Mouse (Mus musculus) retina, adult 2 months (tissue): ENCODE results near the gene Pbx1.

ENCODE experiments used
- DNase-seq: peaks from one replicate; pipeline ENCODE4 v3.0.0-alpha.2; 2012; ENCODE audit warnings: low read depth, low spot score

Gene Pbx1

DNA sequence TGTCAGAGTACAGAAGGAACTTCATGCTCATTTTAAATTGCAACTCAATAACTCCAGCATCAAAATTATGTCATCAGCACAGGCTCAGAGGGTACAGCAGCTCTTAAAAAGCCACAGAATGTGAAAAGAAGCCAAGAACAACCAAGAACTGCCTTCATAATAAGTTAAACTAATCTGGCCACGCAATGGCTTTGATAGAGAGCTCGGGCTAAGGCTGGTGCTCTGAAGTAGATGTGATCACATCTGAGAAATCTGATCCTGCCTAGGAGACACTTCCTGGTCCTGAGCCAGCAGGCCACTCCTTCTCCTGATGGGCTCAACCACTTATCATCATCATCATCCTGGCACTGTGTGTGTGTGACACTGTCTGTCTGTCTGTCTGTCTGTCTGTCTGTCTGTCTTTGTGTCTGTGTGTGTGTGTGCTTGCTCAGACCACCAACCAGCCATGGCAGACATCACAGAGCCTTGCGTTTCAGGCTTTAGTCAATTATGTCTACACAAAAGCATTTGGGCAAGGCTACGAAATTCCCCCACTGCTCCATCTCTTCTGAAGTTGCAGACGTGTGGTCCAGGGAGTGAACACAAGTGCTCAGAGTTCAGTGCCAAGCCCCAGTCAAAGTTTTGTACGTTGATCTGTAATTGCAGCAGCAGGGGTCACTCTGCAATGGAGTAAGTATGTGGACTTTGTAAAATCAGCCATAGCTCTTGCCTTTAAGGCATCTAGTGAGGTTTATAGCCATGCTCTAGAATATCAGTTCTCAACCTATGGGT is 203.1 kb downstream of the Pbx1 start:
- no peak for DNase-seq

DNA sequence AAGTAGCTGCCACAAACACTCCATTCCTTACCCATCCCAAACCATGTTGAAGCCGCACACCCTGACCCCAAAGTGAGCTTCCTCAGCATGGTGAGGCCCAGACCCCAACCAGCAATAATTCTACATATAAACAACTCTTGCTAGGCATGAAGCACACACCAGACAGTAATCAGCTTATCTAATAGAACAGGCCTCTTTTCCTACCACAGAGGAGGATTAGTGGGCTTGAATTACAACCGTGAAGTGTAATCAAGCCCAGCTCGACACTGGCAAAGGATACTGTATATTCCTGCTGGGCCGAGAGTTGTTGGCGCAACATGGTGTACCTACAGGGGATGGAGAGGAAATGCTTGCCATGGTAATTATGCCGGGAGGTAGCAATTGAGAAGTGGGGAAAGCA is 205.9 kb downstream of the Pbx1 start:
- peak; percentile 51 for DNase-seq

DNA sequence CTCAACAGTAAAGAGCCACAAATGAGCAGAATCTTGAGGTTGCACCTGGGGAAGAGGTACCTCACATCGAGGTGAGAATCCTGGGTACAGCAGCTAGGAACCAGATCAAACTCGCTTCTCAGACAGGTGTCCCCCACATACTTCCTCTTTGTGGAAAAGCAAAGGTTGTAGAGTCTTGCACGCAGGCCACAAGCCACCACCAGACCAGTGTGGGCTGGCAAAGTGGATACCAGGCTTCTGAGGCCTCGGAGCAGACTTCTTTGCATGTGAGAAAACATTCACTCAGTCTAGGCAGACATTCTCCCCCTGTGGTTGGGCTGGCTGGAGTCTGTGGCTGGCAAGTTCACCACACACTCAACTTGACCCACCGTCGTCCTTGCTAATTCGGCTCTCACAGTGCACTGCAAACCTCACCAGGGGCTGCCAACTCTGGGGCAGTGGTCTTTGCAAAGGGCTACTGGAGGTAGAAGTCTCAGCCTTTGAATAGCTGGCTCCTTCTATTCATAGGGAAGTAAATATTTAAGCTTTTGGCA is 206.4 kb downstream of the Pbx1 start:
- DNase-seq: no peak

DNA sequence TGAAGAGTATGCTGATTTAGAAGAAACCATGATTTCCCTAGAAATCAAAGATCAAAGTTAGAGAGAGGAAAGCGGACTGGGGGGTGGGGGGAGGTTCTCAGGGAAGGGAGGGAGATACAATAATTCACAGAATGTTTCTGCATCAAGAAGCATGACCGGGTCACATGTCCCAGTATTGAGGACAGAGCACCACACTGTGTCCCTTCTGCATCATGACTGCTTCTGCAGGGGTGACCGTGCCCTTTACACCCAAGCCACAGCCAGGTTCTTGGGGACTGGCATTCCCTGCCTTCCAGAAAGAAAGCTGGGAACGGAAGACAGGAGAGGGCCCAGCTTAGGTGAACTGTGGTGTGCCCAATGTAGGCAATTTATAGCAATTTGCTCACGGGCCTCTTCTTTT is 207.9 kb downstream of the Pbx1 start:
- DNase-seq: no peak

DNA sequence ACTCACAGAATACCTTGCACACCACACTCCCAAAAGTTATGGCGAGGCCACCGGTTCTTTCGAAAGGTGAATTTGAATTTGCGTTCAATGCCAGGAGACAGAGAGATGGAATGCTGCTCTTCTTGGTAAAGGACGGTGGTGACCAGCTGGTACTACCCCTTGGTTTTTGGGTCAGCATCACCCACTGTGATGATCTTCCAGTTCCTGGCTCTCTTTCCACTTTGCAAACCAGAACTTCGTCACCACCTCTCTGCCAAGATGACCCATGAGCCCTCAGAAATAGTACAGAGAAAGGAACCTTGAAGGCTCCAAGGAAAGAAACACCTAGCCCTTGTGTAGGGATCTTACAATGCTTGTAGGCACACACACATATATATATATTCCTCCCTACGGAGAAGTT is 209.3 kb downstream of the Pbx1 start:
- DNase-seq: no peak

DNA sequence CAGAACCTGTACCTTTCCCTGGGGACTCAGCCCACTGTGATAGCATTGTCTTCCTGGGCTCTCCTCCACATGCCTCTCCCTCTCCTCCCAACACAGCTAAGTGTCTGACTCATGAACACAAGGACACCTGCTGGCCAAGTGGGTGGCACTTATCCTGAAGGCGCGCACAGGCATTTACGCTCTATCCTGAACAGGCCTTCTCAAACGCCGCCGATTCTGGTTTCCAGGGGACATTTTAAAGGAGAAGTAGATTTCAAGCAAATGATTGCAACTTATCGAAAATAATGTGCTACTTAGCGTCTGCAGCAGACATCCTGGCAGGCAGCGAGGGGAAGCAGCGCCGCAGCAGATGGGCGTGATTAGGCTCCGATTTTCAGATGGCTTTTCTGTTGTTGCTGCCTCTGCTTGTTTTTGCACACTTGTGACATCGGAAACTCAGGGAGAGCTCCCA is 211.0 kb downstream of the Pbx1 start:
- no peak for DNase-seq

DNA sequence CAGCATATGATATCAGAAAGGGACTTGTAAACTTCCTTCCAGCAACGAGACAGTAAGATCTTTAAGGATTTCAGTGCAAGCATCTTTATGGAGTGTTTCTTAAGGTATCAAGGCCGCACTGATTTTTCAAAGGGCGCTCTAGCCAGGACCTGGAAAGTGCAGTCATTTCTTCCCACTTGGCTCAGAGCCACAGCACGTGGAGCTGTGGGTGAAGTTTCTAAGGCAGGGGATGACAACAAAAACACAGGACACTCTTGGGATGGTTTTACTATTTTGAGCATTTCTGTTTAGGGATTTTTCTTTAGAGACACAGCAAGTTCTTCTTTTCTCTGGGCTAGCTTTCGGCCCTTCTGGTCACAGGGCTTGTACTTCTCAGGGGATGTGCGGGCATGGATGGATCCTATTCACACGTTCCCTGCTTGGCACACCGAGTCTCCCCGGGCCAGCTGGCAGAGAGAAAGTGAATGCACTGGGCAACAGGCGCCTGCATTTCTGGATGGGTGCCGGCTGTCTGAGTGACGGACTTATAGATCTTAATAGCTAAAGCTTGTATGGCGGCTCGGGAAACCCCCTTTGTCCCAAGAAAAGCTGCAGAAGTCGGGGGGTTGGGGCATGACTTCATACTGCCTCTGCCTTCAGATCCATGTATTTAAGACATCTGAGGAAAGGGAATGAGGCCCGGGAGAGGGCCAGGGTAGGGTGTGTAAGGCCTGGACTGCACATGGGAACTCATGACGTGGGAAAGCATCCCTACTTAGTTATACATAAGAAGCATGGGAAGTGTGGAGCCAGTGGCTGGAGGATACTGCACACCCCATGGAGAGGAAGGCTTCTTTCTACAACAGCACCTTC is 215.9 kb downstream of the Pbx1 start:
- no peak for DNase-seq

DNA sequence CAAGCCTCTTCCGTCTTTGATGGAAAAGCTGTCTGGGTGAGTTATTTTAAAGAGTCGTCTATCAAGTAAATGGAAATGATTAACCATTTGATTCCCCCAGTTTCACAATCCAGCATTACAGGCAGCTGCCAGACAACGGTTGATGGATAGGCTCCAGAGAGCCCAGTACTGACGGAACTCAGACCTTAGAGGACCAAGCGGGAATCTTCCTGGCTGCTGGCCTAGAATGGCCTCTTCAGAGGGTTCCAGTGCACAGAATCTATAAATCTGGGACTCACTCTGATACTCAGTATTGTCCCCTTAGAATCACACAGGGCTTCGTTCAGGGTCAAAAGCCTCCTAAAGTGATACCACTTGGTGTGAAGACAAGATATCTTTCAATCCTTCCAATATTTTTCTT is 216.6 kb downstream of the Pbx1 start:
- no peak for DNase-seq

DNA sequence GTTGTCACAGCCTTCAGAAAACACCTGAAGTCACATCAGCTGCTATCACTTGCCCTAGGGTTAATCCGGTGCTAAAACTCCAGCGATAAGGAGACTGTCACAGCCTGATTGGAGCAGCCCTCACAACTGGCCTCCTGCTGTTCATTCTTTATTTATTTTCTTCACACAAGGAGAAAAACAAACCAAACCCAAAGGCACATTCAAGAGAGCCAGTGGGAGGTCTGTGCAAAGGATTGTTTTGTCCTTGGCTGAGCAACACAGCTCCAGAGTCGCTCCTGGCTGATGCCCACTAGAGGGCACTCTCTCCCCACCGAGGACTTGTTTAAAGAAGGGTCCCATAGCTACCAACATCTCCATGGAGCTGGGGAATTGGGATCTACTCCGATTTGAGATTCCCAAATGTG is 218.0 kb downstream of the Pbx1 start:
- DNase-seq: peak; percentile 50

DNA sequence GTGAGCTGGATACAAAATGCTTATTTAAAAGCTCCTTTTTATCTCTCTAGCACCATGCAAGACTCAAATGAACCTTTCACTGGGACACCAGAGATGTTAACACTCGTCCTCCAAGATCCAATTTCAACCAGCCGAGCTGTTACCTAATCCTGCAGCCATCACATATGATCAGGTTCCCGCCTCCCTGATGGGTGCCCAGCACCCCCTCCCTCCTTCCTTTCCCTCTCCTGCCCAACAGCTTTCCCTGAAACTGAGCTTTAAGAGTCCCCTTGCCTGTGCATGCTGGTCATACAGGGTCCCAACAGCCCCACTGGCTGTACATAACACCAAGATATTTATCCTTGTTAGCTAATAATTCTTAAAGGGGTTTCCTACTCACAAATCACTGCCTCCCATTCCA is 218.5 kb downstream of the Pbx1 start:
- DNase-seq: no peak

DNA sequence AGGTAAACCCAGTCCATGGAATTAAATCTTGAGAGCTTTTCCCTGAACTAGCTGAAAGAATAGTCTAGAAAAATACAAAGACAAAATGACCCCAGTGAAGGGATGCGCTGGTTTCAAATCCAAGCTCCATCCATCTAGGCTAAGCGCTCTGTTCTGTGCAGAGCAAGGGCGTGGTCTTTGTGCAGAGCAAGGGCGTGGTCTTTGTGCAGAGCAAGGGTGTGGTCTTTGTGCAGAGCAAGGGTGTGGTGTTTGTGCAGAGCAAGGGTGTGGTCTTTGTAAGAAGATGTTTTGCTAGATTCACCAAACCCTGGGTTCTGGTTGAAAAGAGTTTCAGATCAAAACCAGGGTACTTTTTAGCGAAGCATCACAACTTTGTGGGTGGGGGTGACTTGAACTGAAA is 221.7 kb downstream of the Pbx1 start:
- DNase-seq: no peak

DNA sequence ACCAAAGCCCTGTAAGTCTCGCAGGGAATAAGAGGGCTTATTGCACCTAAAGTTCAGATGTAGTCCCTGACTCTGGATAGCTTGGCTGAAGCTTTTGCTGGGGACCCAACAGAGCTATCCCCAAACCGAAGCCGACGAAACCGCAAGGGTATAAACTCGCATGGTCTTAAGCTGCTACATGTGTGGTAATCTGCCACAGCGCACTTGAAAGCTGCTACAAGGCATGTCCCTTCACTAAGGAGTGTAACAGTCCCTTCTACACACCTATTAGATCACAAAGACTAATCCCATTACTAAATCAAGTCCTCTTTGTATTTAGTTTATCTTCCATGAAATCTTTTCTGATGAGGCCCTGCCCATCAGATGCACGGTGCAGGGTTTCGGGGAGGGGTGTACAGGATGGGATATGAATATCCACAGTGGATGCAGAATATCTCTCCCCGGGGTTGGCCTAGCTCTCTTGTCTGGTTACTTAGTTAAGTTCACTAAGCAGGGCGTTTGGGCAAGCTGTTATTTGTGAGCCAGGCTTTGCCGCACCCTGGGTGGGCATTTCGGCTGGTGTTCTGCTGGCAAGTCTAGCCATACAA is 231.4 kb downstream of the Pbx1 start:
- no peak for DNase-seq

DNA sequence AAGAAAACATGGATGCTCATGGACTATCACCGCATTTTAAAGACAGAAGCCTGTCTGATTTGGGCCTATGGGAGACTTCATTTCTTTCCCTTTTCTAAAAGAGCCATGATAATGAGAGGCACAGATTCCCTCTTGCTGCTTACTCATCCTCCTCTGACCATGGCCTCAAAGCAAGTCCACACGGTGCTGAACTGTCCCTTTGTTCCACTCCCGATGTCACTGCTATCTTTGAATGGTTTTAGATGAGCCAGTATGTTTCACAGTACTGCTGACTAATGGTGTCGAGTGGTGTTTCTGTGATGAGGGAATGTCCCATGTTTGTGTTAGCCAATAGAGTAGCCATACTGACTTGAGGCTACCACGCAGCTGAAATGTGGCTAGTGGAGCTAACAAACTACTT is 233.8 kb downstream of the Pbx1 start:
- DNase-seq: no peak

DNA sequence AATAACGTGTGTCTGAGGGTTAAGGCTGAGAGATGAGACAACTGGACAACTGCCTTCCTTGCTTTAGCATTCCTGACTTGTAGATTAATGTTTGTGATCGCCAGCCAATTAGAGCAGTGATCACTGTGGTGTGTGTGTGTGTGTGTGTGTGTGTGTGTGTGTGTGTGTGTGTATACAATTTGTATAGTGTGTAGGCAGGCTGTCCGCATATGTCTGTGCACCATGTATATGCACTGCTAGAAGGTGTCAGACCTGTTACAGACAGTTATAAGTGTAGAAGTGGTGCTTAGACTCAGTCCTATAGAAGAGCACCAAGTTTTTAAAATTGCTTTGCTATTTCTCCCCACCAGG is 234.2 kb downstream of the Pbx1 start:
- DNase-seq: no peak

DNA sequence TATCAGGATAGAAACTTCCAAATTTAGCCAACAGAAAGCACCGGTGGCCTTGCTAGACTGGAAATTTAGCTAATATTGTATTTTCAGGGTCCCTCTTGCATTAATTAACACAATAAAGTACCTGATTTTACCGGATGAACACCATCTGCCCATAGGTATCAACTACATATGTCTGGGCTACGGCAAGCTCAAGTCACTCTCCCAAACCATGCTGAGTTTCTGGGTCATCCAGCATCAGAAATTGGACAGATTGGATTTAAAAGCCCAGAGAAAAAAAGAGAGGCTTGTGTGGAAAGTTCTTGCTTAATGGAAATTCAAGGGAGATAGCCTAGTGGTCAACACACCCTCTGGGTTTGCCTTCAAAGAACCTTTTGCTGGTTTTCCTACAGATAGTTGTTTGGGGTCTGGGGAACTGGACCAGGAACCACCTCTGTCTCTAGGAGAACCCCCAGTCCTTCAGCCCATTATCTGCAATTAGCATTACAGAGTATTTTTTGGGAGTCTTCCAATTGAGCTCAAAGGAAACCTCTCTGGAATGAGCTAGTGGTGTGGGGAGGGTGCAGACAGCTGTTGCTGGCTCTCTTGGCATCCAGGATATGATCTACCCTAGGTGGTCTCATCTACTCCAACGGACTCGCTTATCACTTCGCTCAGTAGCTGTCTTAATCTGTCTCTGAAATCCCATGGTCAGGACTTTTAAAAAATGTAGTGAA is 234.7 kb downstream of the Pbx1 start:
- DNase-seq: no peak

DNA sequence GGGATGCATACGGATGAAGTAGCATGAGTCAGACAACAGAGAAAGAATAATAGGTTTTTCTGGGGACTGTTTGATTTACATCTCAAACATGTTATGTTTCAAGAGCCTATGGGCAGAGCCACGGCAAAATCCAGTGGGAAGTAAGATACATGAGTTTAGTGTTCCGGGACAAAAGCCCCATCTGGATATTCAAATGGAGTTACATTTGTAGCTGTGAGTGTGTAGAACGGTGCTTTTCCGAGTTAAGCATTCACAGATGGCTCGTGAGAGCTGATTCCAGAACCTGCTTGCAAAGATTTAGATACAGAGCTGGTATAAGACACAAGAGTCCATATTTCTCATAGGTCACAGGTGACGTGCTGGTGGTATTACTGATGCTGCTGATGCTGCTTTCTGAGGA is 238.7 kb downstream of the Pbx1 start:
- no peak for DNase-seq

DNA sequence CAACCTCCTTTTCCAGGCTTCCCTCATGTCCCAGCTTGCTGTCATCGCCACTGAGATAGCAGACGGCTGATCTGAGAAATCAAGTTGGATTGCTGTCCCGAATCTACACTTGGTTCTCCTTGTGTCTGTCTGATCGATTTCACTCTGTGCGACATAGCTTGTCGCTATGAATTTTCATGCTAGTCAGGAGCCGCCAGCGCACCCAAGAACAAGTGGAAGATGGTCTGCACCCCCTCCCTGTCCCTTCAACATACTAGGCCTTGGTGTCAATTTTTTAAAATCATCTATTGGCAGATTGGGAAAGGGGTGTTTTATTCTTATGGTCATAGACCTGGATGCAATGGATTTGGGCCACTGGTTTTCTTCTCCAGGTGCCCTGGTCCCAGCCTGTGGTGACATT is 249.3 kb downstream of the Pbx1 start:
- DNase-seq: no peak

DNA sequence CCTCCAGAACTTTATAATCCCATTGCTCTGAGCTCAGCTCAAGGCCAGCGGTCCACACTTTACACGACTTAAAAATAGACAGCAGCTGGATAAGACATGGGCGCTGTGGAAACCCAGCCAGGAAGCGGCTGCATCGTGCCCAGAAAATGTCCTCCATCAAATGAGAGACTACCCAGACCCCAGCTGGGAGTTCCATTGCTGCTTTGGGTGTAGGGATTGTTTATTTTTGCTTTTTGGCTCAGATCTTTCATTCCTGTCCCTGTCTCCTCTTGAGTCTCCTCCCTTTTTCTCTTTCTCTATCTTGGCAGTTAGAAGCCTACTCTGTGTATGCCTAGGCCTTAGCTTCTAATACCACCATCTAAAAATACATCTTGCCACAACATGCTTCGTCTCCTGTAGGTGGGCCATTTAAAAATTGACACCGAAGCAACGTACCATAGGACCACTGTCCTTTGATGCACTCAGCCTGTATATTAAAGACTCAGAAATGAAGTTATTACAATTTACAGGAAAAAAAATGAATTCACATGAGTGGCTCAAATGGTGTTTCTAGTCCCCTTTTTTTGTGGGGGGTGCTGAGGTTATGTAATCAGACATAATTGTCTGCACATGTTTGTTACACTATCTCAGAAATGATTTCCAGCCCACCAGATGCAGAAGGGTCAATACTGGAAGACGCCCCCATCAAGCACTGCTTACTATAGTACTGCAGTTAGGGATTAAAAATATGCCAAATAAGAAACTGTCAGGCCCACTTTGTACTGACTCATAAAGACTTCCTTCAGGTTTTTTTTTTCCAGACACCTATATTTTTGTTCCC is 251.2 kb downstream of the Pbx1 start:
- DNase-seq: no peak

DNA sequence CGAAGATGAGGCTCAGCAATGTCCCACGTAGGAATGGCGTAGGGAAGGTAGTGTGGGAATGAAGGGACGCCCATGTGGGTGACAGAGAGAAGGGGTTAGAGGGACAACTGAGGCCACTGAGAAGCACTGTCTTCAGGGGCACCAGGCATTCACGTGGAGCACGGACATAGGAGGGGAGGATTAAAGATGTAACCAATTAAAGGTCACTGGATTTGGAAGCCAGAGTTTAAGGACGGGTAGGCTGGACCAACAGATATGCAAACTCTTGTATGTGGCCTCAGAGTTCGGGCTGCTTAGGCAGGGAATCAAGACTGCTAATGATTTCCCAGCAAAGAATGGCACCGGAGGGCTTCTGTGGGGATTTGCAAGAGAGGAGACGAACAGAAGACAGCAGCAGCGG is 252.4 kb downstream of the Pbx1 start:
- DNase-seq: no peak

DNA sequence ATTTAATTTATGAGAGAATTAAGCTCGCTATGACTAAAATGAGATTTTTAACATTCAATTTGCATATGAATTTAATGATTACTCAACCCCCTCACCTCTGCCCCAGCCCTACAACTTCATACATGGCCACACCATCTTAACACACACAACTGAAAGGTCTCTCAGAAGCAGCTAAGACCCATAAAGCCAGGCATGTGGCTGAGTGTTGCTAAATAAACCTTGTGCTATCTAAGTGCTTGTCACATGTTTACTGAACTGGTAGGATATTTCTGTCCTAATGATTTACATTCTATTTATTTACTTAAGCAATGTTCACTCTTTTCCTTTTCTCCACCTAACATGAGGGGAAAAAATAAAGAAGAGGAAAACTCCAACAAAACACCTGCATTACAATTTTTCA is 253.5 kb downstream of the Pbx1 start:
- no peak for DNase-seq

DNA sequence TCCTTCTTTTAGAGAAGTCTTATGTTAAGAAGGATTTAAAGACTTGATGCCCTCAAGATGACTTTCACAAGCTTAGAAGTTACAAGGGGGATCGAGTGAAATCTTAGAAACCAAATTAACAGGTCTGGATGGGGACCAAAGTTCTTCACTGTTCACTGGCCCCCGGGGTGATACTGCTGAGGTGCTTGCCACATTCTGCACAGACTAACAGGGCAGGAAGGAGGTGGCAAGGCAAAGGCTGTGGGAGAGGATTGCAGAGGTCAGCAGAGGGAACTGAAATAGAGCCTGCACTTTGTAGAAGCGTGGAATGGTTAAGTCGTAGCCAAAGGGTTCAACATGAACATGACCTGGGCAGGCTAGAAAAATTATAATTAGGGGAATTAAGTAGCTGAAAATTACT is 256.5 kb downstream of the Pbx1 start:
- DNase-seq: no peak
